In genomic region chrX:94197789-94198188, GRCm38 (mm10) we compare ENCODE assay signal across 8 mouse cellular contexts. TPM values are rescaled to one million over a fixed set of nuclear protein-coding genes. Genes with fewer than 3 reads are reported as not detected.
DNase-seq lines count a peak whose midpoint lies in the region; ATAC-seq and TF ChIP-seq lines count a peak whose summit lies in the region.
"Had no signal": no experiment of that assay in that cellular context is flagged by ENCODE, and none has a peak within 500 bp of the region (broad histone marks: within the 10 kb centered on the region; RNA-seq: fewer than 3 reads in every experiment).

No protein-coding gene starts in this region.

- H3K27me3 ChIP-seq in intestine, postnatal 0 days (replicated peaks; ENCODE audit: control insufficient read depth, insufficient read depth, low read length): no peaks in the 10 kb centered on the region
- no peaks in the 10 kb centered on the region for H3K27me3 ChIP-seq in intestine, embryonic 15.5 days (replicated peaks)
- no peaks in the 10 kb centered on the region for H3K27me3 ChIP-seq in C2C12 (ENCODE audit: control insufficient read depth, insufficient read depth, insufficient read length)
- no peaks in the 10 kb centered on the region for H3K27me3 ChIP-seq in E14TG2a.4 (ENCODE audit: insufficient read depth, low read length)
- no peaks in the 10 kb centered on the region for H3K27me3 ChIP-seq in forebrain, embryonic 16.5 days (replicated peaks; ENCODE audit: control insufficient read depth, insufficient read depth, low read length)

- peaks cover 50% of the 10 kb centered on the region for H3K36me3 ChIP-seq in intestine, postnatal 0 days (ENCODE audit: control insufficient read depth, insufficient read depth)
- peaks cover 6% of the 10 kb centered on the region for H3K36me3 ChIP-seq in intestine, embryonic 15.5 days
- H3K36me3 ChIP-seq in C2C12 (ENCODE audit: control insufficient read depth, insufficient read depth) (peaks cover 94% of the 10 kb centered on the region), E14TG2a.4 (ENCODE audit: insufficient read depth, low read length) (peaks cover 90% of the 10 kb centered on the region)
- peaks cover 45% of the 10 kb centered on the region for H3K36me3 ChIP-seq in forebrain, embryonic 16.5 days (ENCODE audit: control insufficient read depth, insufficient read depth)

- H3K79me2 ChIP-seq in C2C12 (ENCODE audit: control insufficient read depth, insufficient read depth): no peaks in the 10 kb centered on the region

- WGBS in intestine, postnatal 0 days: 83% methylated on average over 5 of the region's 5 CpGs
- WGBS in intestine, embryonic 15.5 days: 83% methylated on average over 5 of the region's 5 CpGs
- WGBS in forebrain, embryonic 16.5 days: 82% methylated on average over 5 of the region's 5 CpGs

- H3K4me1 ChIP-seq in intestine, postnatal 0 days (replicated peaks; ENCODE audit: control insufficient read depth, insufficient read depth, low read length): no peaks in the 10 kb centered on the region
- H3K4me1 ChIP-seq in intestine, embryonic 15.5 days (replicated peaks): no peaks in the 10 kb centered on the region
- H3K4me1 ChIP-seq in E14TG2a.4 (replicated peaks; ENCODE audit: low read depth, low read length): no peaks in the 10 kb centered on the region
- no peaks in the 10 kb centered on the region for H3K4me1 ChIP-seq in forebrain, embryonic 16.5 days (replicated peaks; ENCODE audit: control insufficient read depth, insufficient read depth, low read length)

- H3K27ac ChIP-seq in intestine, postnatal 0 days (ENCODE audit: low read depth, low read length): no peak overlapping the region
- H3K27ac ChIP-seq in intestine, embryonic 15.5 days: no peak overlapping the region
- H3K27ac ChIP-seq in forebrain, embryonic 16.5 days (ENCODE audit: low read length): no peak overlapping the region
- H3K27ac ChIP-seq: macrophage had no signal

- no peak overlapping the region for H3K4me2 ChIP-seq in intestine, postnatal 0 days (replicated peaks; ENCODE audit: low read depth)
- no peak overlapping the region for H3K4me2 ChIP-seq in intestine, embryonic 15.5 days (replicated peaks)
- no peak overlapping the region for H3K4me2 ChIP-seq in forebrain, embryonic 16.5 days (ENCODE audit: low read length)

- peak; percentile 70 for DNase-seq in induced T-regulatory cell, adult 2 months (ENCODE audit: low read depth)
- peak; percentile 25 to 86 for DNase-seq in spleen, postnatal 4 days (ENCODE audit: low spot score in 2 of 2)

- TF ChIP-seq CTCF in intestine, postnatal 0 days (IDR thresholded peaks at IDR 0.05; ENCODE audit: low read depth): peak; percentile 59
- no peak for TF ChIP-seq CTCF in C2C12 (IDR thresholded peaks at IDR 0.05; ENCODE audit: control insufficient read depth, insufficient read depth, insufficient read length)
- peak; percentile 56 for TF ChIP-seq CTCF in E14TG2a.4 (conservative IDR thresholded peaks at IDR 0.05; ENCODE audit: low read length)

- no peaks in the 10 kb centered on the region for H3K9me3 ChIP-seq in intestine, postnatal 0 days (ENCODE audit: control insufficient read depth)
- no peaks in the 10 kb centered on the region for H3K9me3 ChIP-seq in intestine, embryonic 15.5 days
- H3K9me3 ChIP-seq in E14TG2a.4 (ENCODE audit: low read length): no peaks in the 10 kb centered on the region
- 0 out of 2 replicates have a peak, but pooled peaks cover 2% of the 10 kb centered on the region for H3K9me3 ChIP-seq in forebrain, embryonic 16.5 days (ENCODE audit: control insufficient read depth, low read length)

- no peak overlapping the region for H3K9ac ChIP-seq in intestine, postnatal 0 days (ENCODE audit: low read depth, low read length)
- no peak overlapping the region for H3K9ac ChIP-seq in intestine, embryonic 15.5 days
- H3K9ac ChIP-seq in forebrain, embryonic 16.5 days (replicated peaks; ENCODE audit: low read depth, low read length): no peak overlapping the region

- ATAC-seq in intestine, postnatal 0 days: no peak
- ATAC-seq in intestine, embryonic 15.5 days: no peak
- ATAC-seq in forebrain, embryonic 16.5 days: no peak

- no peak overlapping the region for H3K4me3 ChIP-seq in intestine, postnatal 0 days (ENCODE audit: low read depth, low read length)
- H3K4me3 ChIP-seq in intestine, embryonic 15.5 days (replicated peaks): no peak overlapping the region
- H3K4me3 ChIP-seq in C2C12 (ENCODE audit: insufficient read depth, poor library complexity, severe bottlenecking) (no peak overlapping the region), E14TG2a.4 (replicated peaks; ENCODE audit: low read length) (no peak overlapping the region)
- H3K4me3 ChIP-seq in forebrain, embryonic 16.5 days (replicated peaks; ENCODE audit: low read length): no peak overlapping the region

- H3K79me3 ChIP-seq in C2C12 (ENCODE audit: low read depth): peaks cover 9% of the 10 kb centered on the region

- H3ac ChIP-seq in C2C12 (ENCODE audit: control insufficient read depth, insufficient read length, low read depth): no peak overlapping the region

TF ChIP-seq in C2C12, 6 proteins besides CTCF, POLR2A, EP300 and RAD21:
- TF ChIP-seq MYOD1 (IDR thresholded peaks at IDR 0.05; ENCODE audit: control insufficient read depth, insufficient read length, low read depth) (no peak), USF1 (IDR thresholded peaks at IDR 0.05; ENCODE audit: low read depth) (peak; percentile 25)
TF ChIP-seq in C2C12: peak in this region for 1.

RNA-seq across cellular contexts. Expression of gene Eif2s3x, which starts 14.9 kb away (rescaled TPM):
- polyA plus RNA-seq in intestine, postnatal 0 days (2015; fragmentation: Nextera tagmentation; extraction: Ambion mirVana): 35.2 and 36.7 TPM in 2 replicates
- 64.5 and 70.6 TPM in 2 replicates for polyA plus RNA-seq in intestine, embryonic 15.5 days (2015; fragmentation: Nextera tagmentation; extraction: Ambion mirVana)
- polyA plus RNA-seq in C2C12 (2012; fragmentation: generic; extraction: Trizol): 68.2 TPM
- polyA plus RNA-seq in forebrain, embryonic 16.5 days (2015; fragmentation: Nextera tagmentation; extraction: Ambion mirVana): 106 and 121 TPM in 2 replicates

RNA-seq across cellular contexts. Expression of gene Klhl15, which starts 36.6 kb away (rescaled TPM):
- 4.7 and 5.0 TPM in 2 replicates for polyA plus RNA-seq in intestine, postnatal 0 days (2015; fragmentation: Nextera tagmentation; extraction: Ambion mirVana)
- polyA plus RNA-seq in intestine, embryonic 15.5 days (2015; fragmentation: Nextera tagmentation; extraction: Ambion mirVana): 6.0 and 6.6 TPM in 2 replicates
- polyA plus RNA-seq in C2C12 (2012; fragmentation: generic; extraction: Trizol): 2.4 TPM
- polyA plus RNA-seq in forebrain, embryonic 16.5 days (2015; fragmentation: Nextera tagmentation; extraction: Ambion mirVana): 10.0 TPM in 2 replicates
